Comparison of ENCODE assay signal across 18 mouse cellular contexts in the genomic region with DNA sequence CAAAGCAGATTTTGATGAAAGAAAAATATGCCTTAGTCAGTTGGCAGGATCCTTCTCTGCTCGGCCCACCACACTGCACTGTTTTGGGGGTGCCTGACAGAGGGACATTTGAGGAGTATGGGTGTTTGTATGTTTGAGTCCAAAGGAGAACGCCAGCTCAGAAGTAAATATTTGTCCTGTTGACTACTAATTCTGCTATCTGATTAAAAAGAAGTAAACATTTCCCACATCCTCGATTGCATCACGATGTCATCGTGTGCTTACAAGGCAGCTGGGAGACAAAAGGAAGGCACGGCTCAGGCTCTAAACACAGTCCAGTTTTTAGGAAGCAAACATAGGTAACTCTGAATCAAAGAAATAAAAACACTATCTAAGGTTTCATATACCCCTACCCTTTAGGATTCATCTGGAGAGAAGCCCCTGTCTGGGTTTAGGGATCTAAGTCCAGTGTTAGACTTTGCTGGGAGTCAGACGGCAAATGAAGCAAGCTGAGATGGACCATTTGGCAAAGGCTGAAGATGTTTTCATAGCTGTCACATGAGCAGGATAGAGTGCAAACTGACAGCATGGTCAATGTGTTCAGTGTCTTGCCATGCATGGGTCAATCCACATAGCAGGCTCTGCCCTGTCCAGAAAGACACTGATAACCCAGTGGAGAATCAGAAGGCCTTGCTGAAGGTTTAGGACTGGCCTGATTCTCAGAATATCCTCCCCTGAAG.
A peak's percentile ranks its signal among the peaks of the same experiment; 100 is the strongest.
DNase-seq lines count a peak whose midpoint lies in the region; ATAC-seq and TF ChIP-seq lines count a peak whose summit lies in the region.
"Had no signal": no experiment of that assay in that cellular context is flagged by ENCODE, and none has a peak within 500 bp of the region (broad histone marks: within the 10 kb centered on the region; RNA-seq: fewer than 3 reads in every experiment).

No protein-coding gene starts in this region.

- H3K9me3 ChIP-seq in heart, embryonic 11.5 days (replicated peaks; ENCODE audit: control insufficient read depth, low read length): no peaks in the 10 kb centered on the region
- H3K9me3 ChIP-seq in liver, embryonic 13.5 days (replicated peaks): no peaks in the 10 kb centered on the region
- H3K9me3 ChIP-seq in liver, embryonic 11.5 days (ENCODE audit: control insufficient read depth, low read length): no peaks in the 10 kb centered on the region
- H3K9me3 ChIP-seq: forebrain, embryonic 12.5 days; midbrain, embryonic 13.5 days; stomach, embryonic 15.5 days had no signal

- no peak overlapping the region for H3K4me3 ChIP-seq in heart, embryonic 11.5 days (ENCODE audit: low read depth, low read length)
- H3K4me3 ChIP-seq in heart, adult 2 months: no peak overlapping the region
- H3K4me3 ChIP-seq in liver, embryonic 13.5 days (replicated peaks): no peak overlapping the region
- H3K4me3 ChIP-seq in liver, embryonic 11.5 days (ENCODE audit: low read depth, low read length): no peak overlapping the region
- H3K4me3 ChIP-seq in spleen, adult 2 months (ENCODE audit: extremely low read depth, insufficient read depth, insufficient read length): no peak overlapping the region
- H3K4me3 ChIP-seq: forebrain, embryonic 12.5 days; left cerebral cortex, adult 2 months; midbrain, embryonic 13.5 days; stomach, embryonic 15.5 days had no signal

- H3K4me2 ChIP-seq in heart, embryonic 11.5 days: no peak overlapping the region
- H3K4me2 ChIP-seq in liver, embryonic 13.5 days: no peak overlapping the region
- H3K4me2 ChIP-seq in liver, embryonic 11.5 days: no peak overlapping the region
- H3K4me2 ChIP-seq: forebrain, embryonic 12.5 days; midbrain, embryonic 13.5 days; stomach, embryonic 15.5 days had no signal

- no peak for DNase-seq in heart, adult 2 months
- DNase-seq in liver, embryonic 13.5 days: no peak
- no peak for DNase-seq in liver, embryonic 11.5 days (ENCODE audit: low spot score)
- DNase-seq in spleen, adult 2 months (ENCODE audit: low read depth in 1 of 2, low spot score in 2 of 2): no peak
- DNase-seq in spleen, postnatal 4 days (ENCODE audit: low spot score in 2 of 2): no peak
- DNase-seq in right cerebral cortex, postnatal 4 days: no peak
- DNase-seq: B cell, adult 2 months; cerebellum, adult 9-10 months; gastrocnemius, postnatal 25 days; heart, postnatal 36 days had no signal

- TF ChIP-seq POLR2A in heart, adult 2 months (IDR thresholded peaks at IDR 0.05; ENCODE audit: insufficient read depth, low read depth, low read length): no peak
- TF ChIP-seq POLR2A in spleen, adult 2 months (IDR thresholded peaks at IDR 0.05; ENCODE audit: low read depth, low read length): no peak

- intact Hi-C loops in heart, adult 2 months (cut with DNase I): no loop called here

- no peak for TF ChIP-seq CTCF in heart, adult 2 months (IDR thresholded peaks at IDR 0.05)
- TF ChIP-seq CTCF in spleen, adult 2 months (IDR thresholded peaks at IDR 0.05; ENCODE audit: extremely low read depth, insufficient read depth, insufficient read length, insufficient replicate concordance): no peak

- no peak for TF ChIP-seq EP300 in heart, adult 2 months (IDR thresholded peaks at IDR 0.05; ENCODE audit: insufficient read depth, low read depth, low read length)

- 0 out of 2 replicates have a peak overlapping the region, but pooled peaks have one; percentile 34 for H3K9ac ChIP-seq in heart, embryonic 11.5 days (ENCODE audit: low read depth, low read length)
- no peak overlapping the region for H3K9ac ChIP-seq in heart, adult 2 months (ENCODE audit: low read depth, low read length)
- no peak overlapping the region for H3K9ac ChIP-seq in liver, embryonic 13.5 days
- H3K9ac ChIP-seq in liver, embryonic 11.5 days (ENCODE audit: low read depth, low read length): no peak overlapping the region
- H3K9ac ChIP-seq: forebrain, embryonic 12.5 days; liver, embryonic 14.5 days; midbrain, embryonic 13.5 days; stomach, embryonic 15.5 days had no signal

- ATAC-seq in heart, embryonic 11.5 days (replicated peaks; ENCODE audit: insufficient number of reproducible peaks, low FRiP score, low TSS enrichment): no peak
- no peak for ATAC-seq in liver, embryonic 13.5 days (ENCODE audit: low read depth)
- ATAC-seq in liver, embryonic 11.5 days (replicated peaks; ENCODE audit: low FRiP score): no peak
- ATAC-seq: hindbrain, embryonic 16.5 days; intestine, embryonic 16.5 days; midbrain, embryonic 13.5 days had no signal

- WGBS in heart, embryonic 11.5 days (ENCODE audit: insufficient replicate concordance): 62% methylated on average over 7 of the region's 7 CpGs
- WGBS in heart, adult 2 months: 64% methylated on average over 7 of the region's 7 CpGs
- WGBS in liver, embryonic 13.5 days (ENCODE audit: insufficient replicate concordance): 47% methylated on average over 7 of the region's 7 CpGs
- WGBS in liver, embryonic 11.5 days: 62% methylated on average over 7 of the region's 7 CpGs
- whole genome bisulfite sequencing in spleen, adult 2 months: 74% methylated on average over 7 of the region's 7 CpGs

- peaks cover 15% of the 10 kb centered on the region for H3K4me1 ChIP-seq in heart, embryonic 11.5 days (ENCODE audit: control insufficient read depth, insufficient read depth, low read length)
- peaks cover 5% of the 10 kb centered on the region for H3K4me1 ChIP-seq in heart, adult 2 months (ENCODE audit: control insufficient read depth, insufficient read depth, low read length)
- peaks cover 29% of the 10 kb centered on the region for H3K4me1 ChIP-seq in liver, embryonic 13.5 days (replicated peaks)
- peaks cover 5% of the 10 kb centered on the region; the same call in 1 of the 2 replicates for H3K4me1 ChIP-seq in liver, embryonic 11.5 days (replicated peaks; ENCODE audit: control insufficient read depth, insufficient read depth, low read length)
- H3K4me1 ChIP-seq in spleen, adult 2 months (ENCODE audit: control insufficient read depth, insufficient read depth, insufficient read length): peaks cover 44% of the 10 kb centered on the region
- H3K4me1 ChIP-seq: stomach, embryonic 15.5 days had no signal

- H3K36me3 ChIP-seq in heart, embryonic 11.5 days (ENCODE audit: control insufficient read depth, insufficient read depth, low read length): no peaks in the 10 kb centered on the region
- H3K36me3 ChIP-seq in heart, adult 2 months (ENCODE audit: control insufficient read depth, insufficient read depth, low read length): no peaks in the 10 kb centered on the region
- no peaks in the 10 kb centered on the region for H3K36me3 ChIP-seq in liver, embryonic 13.5 days
- no peaks in the 10 kb centered on the region for H3K36me3 ChIP-seq in liver, embryonic 11.5 days (ENCODE audit: control insufficient read depth, insufficient read depth, low read length)
- H3K36me3 ChIP-seq in spleen, adult 2 months (ENCODE audit: control insufficient read depth, insufficient read depth, low read length): no peaks in the 10 kb centered on the region
- H3K36me3 ChIP-seq: forebrain, embryonic 12.5 days; midbrain, embryonic 13.5 days; stomach, embryonic 15.5 days had no signal

- no peaks in the 10 kb centered on the region for H3K79me2 ChIP-seq in heart, adult 2 months (replicated peaks; ENCODE audit: control insufficient read depth, insufficient read depth, low read length)

- H3K27ac ChIP-seq in heart, embryonic 11.5 days (ENCODE audit: low read depth, low read length): no peak overlapping the region
- H3K27ac ChIP-seq in heart, adult 2 months: no peak overlapping the region
- 0 out of 2 replicates have a peak overlapping the region, but pooled peaks have one; percentile 9 for H3K27ac ChIP-seq in liver, embryonic 13.5 days
- H3K27ac ChIP-seq in liver, embryonic 11.5 days (ENCODE audit: low read depth, low read length): no peak overlapping the region
- H3K27ac ChIP-seq in spleen, adult 2 months (ENCODE audit: insufficient read depth, low read length): peak overlapping the region; percentile 62
- H3K27ac ChIP-seq: forebrain, embryonic 12.5 days; left cerebral cortex, adult 2 months; liver, embryonic 14.5 days; midbrain, embryonic 13.5 days; stomach, embryonic 15.5 days had no signal

- no peaks in the 10 kb centered on the region for H3K27me3 ChIP-seq in heart, embryonic 11.5 days (ENCODE audit: control insufficient read depth, insufficient read depth, low read length)
- H3K27me3 ChIP-seq in heart, adult 2 months (ENCODE audit: control insufficient read depth, insufficient read depth, low read length): no peaks in the 10 kb centered on the region
- H3K27me3 ChIP-seq in liver, embryonic 13.5 days: no peaks in the 10 kb centered on the region
- no peaks in the 10 kb centered on the region for H3K27me3 ChIP-seq in liver, embryonic 11.5 days (replicated peaks; ENCODE audit: control insufficient read depth, insufficient read depth, low read length)
- H3K27me3 ChIP-seq in spleen, adult 2 months (ENCODE audit: control insufficient read depth, insufficient read depth, low read length): no peaks in the 10 kb centered on the region
- H3K27me3 ChIP-seq: forebrain, embryonic 12.5 days; midbrain, embryonic 13.5 days; stomach, embryonic 15.5 days had no signal

Comparison
In these comparisons a context has a peak if more than half of its experiments do, and no peak if none do; other contexts are left out.
1. H3K27ac ChIP-seq: peak in liver, embryonic 13.5 days (single experiment) and spleen, adult 2 months (single experiment); none in heart, embryonic 11.5 days (single experiment), heart, adult 2 months (single experiment) and liver, embryonic 11.5 days (single experiment).